Mouse (Mus musculus): ENCODE results near the gene Sec14l5.

- TF ChIP-seq CTCF (IDR thresholded peaks at IDR 0.05; ENCODE audit: borderline replicate concordance, insufficient read depth, low read depth, low read length) (no peak), POLR2A (IDR thresholded peaks at IDR 0.05; ENCODE audit: borderline replicate concordance, insufficient read depth, low read length) (no peak)
Observed at GRCm38 (mm10) chr16:5119845-5120244, 27.1 kb upstream of the Sec14l5 start.
